Mouse (Mus musculus) embryonic fibroblast, embryonic 13.5 days (primary cell): Measurements from ENCODE around the gene Il11ra1.

ENCODE experiments used
- CTCF ChIP-seq: IDR thresholded peaks from 2 replicates; pipeline ENCODE4 v1.5.1; 2011; ENCODE audit warnings: mild to moderate bottlenecking, control low read depth, low read length, moderate library complexity, borderline replicate concordance; ENCODE audit not compliant: insufficient read depth
- POLR2A ChIP-seq: IDR thresholded peaks from 2 replicates; pipeline ENCODE4 v1.6.1; 2011; ENCODE audit warnings: low read depth, mild to moderate bottlenecking, control low read depth, low read length, moderate library complexity

DNA sequence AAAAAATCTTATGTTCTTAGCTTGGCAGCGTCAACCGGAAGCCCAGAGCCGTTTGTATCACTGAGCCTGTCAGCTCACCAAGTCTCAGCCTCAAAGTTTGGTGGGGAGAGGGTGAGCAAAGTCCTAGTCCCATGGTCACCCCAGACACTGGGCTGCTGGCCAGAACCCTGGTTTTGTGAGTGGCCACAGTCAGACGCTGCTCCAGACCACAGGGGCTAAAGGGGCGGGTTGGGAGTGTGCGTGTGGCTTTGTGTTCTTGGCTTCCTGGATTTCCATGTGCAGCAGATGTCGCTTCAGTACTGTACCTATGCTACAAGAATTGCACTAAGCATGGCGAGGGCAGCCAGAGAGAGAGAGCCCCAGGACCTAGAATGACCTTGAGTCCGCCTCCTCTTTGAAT, 59.4 kb downstream of the Il11ra1 start:
- TF ChIP-seq CTCF: no peak
- no peak for TF ChIP-seq POLR2A
